Mouse (Mus musculus) MEL (cell line): ENCODE measurements around the gene Psmd8.
"Not testable (repeated sequence)": the region's sequence is repeated elsewhere in the genome, so short reads cannot be mapped to it uniquely, and the experiment has no call there.

ENCODE experiments used
- CTCF ChIP-seq, 3 experiments: IDR thresholded peaks in 2 of 3; conservative IDR thresholded peaks in 1 of 3; 2 replicates each; pipeline ENCODE4 v1.5.1; 2011 to 2012; ENCODE audit warnings: low read length in 3 of 3, low read depth in 2 of 3, mild to moderate bottlenecking in 2 of 3, improper control_type of control experiment in 1 of 3, inconsistent platforms in 1 of 3, mixed read lengths in 1 of 3, moderate library complexity in 1 of 3; ENCODE audit not compliant: control insufficient read depth in 1 of 3, insufficient read depth in 1 of 3, poor library complexity in 1 of 3, severe bottlenecking in 1 of 3
- GATA1 ChIP-seq: IDR thresholded peaks from 2 replicates; pipeline ENCODE4 v1.6.1; 2011; ENCODE audit warnings: low read depth, low read length, improper control_type of control experiment
- POLR2A ChIP-seq, 2 experiments: IDR thresholded peaks; 2 replicates each; pipeline ENCODE4 v1.6.1; 2011 to 2012; ENCODE audit warnings: low read length in 2 of 2, mild to moderate bottlenecking in 2 of 2, control low read depth in 1 of 2, improper control_type of control experiment in 1 of 2, low read depth in 1 of 2, moderate library complexity in 1 of 2; ENCODE audit not compliant: control insufficient read depth in 1 of 2, insufficient read depth in 1 of 2, poor library complexity in 1 of 2
- POLR2AphosphoS2 ChIP-seq: IDR thresholded peaks from 2 replicates; pipeline ENCODE4 v1.6.1; 2011; ENCODE audit warnings: low read length, improper control_type of control experiment
- TBP ChIP-seq: IDR thresholded peaks from 2 replicates; pipeline ENCODE4 v1.8.0; 2011; ENCODE audit warnings: low read depth, low read length, improper control_type of control experiment
- ZNF384 ChIP-seq: IDR thresholded peaks from 2 replicates; pipeline ENCODE4 v1.6.1; 2012; ENCODE audit warnings: low read depth, mild to moderate bottlenecking, inconsistent platforms, low read length, improper control_type of control experiment

DNA sequence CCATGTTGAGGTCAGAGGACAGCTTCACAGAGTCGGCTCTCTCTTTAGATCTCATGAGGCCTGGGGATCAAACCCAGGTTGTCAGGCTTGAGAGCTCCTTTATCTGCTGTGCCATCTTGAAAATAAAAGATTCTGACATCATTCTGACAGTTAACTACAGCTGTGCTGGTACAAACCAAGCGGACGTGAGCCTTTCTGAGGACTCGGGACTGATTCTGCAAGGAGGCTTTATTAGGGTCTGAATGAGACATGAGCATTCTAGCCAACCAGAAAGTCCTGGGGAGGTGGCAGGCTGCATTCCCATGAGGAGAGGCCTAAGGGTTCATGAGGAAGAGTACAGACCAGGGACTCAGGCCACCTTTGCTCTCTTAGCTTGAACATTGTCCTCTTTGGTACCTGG lies 822 bp upstream of the Psmd8 start:
- not testable (repeated sequence) for TF ChIP-seq CTCF (IDR thresholded peaks at IDR 0.05 in 2 of 3, conservative IDR thresholded peaks at IDR 0.05 in 1 of 3; ENCODE audit: control insufficient read depth in 1 of 3, insufficient read depth in 1 of 3, low read depth in 2 of 3, low read length in 3 of 3, poor library complexity in 1 of 3, severe bottlenecking in 1 of 3); POLR2A (IDR thresholded peaks at IDR 0.05; ENCODE audit: control insufficient read depth in 1 of 2, insufficient read depth in 1 of 2, low read depth in 1 of 2, low read length in 2 of 2, poor library complexity in 1 of 2); POLR2AphosphoS2; ZNF384; TBP; GATA1
